Mouse (Mus musculus) stomach, postnatal 0 days (tissue): Measurements from ENCODE around the gene Fubp3.

ENCODE experiments used
- CTCF ChIP-seq: IDR thresholded peaks from 2 replicates; pipeline ENCODE4 v1.5.1; 2016; ENCODE audit warnings: antibody characterized with exemption, low read depth, mild to moderate bottlenecking, moderate library complexity
- EP300 ChIP-seq: optimal IDR thresholded peaks from 2 replicates; pipeline ENCODE3; 2016; ENCODE audit warnings: antibody characterized with exemption

GRCm38 (mm10) chr2:31572051-31572914 is at the start of gene Fubp3:
- TF ChIP-seq CTCF (0 out of 2 replicates have a peak, but pooled peaks have one; percentile 13), EP300 (no peak)
